Mouse (Mus musculus) common myeloid progenitor, adult 5-6 weeks (primary cell): ENCODE data around the gene Tmem30b. TPM values are rescaled to one million over a fixed set of nuclear protein-coding genes. Genes with fewer than 3 reads are reported as not detected.

ENCODE experiments used
- ATAC-seq: replicated peaks from 2 replicates; pipeline ENCODE4 v1.8.0; 2016; ENCODE audit warnings: low read depth, mild to moderate bottlenecking, moderate TSS enrichment, inconsistent platforms; ENCODE audit not compliant: poor library complexity, severe bottlenecking
- total RNA-seq: library from RNA; stranded (forward); fragments of 200-1000, 187-1606 nt; gene quantifications from 2 replicates; pipeline ENCODE4 v1.2.3, GENCODE M21; 2017

Gene Tmem30b
- total RNA-seq, 1 experiment from 2014 or later: 0.46 TPM

- no peak for ATAC-seq
Observed at GRCm38 (mm10) chr12:73521944-73522343, 24.2 kb downstream of the Tmem30b start.

- ATAC-seq: no peak
Observed at GRCm38 (mm10) chr12:73521238-73521841, 24.9 kb downstream of the Tmem30b start.

- ATAC-seq: no peak
Observed at GRCm38 (mm10) chr12:73517768-73518167, 28.4 kb downstream of the Tmem30b start.

GRCm38 (mm10) chr12:73517022-73517709 is 29.0 kb downstream of the Tmem30b start:
- peak; percentile 85 for ATAC-seq

DNA sequence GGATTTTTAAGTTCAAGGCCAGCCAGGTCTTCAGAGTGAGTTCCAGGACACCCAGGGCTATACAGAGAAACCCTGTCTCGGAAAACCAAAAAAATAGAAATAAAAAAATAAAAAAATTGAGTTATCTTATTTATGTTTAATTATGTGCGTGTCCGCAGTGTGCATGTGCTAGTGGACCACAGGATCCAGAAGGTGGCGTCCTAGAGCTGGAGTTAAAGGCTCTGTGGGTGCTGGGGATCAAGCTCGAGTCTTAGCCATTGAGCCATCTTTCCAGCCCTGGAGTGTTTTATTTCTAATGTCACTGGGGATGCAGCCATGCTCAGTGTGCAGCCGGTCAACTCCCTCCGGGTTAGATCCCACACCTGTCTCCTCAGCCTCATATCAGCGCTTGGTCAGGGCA is 29.7 kb downstream of the Tmem30b start:
- ATAC-seq: no peak

GRCm38 (mm10) chr12:73514722-73515121 is 31.5 kb downstream of the Tmem30b start:
- ATAC-seq: no peak

- ATAC-seq: no peak
Observed at GRCm38 (mm10) chr12:73513958-73514357, 32.2 kb downstream of the Tmem30b start.

DNA sequence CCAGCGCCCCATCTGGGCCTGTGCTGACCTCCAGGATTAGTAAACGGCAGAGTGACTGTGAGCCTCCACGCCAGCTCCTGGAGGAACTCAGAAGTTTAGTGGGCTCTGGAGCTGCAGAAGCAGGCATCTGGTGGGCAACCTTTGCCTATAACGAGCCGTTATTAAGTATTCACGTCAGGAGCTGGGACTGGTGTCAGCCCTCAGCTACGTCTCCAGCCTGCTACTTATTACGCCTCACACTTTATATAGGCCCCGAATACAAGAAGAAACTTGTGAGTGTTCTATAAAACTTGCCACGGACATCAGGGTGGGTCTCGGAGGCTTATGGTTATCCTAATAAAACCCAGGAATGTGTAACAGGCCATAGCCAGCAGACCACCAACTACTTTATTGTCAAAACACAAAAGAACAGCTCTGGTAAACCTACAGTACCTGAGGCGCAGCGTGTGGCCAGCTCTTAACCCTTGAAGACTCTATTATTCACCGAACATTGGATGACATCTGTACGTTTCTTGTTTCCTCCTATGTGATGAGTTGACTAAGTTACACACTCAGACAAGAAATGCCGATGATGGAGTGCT is 34.6 kb downstream of the Tmem30b start:
- ATAC-seq: no peak

DNA sequence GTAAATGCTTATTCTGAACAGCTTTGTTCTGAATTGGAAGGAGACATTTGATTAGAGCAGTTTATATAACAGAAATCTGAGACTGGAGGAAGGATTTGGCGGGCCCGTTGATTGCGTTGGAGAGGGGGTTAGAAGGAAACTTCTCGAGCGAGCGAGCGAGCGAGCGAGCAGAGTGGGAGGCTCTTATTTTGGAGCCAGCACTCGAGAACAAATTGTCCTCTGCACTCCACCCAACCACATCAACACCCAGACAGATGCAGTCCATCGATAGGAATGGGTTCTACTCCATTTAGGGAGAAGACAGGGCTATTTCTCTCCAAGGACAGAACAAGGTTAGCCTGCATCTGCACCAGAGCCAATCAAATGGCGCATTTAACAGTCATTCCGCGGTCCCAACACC is 39.1 kb downstream of the Tmem30b start:
- no peak for ATAC-seq

DNA sequence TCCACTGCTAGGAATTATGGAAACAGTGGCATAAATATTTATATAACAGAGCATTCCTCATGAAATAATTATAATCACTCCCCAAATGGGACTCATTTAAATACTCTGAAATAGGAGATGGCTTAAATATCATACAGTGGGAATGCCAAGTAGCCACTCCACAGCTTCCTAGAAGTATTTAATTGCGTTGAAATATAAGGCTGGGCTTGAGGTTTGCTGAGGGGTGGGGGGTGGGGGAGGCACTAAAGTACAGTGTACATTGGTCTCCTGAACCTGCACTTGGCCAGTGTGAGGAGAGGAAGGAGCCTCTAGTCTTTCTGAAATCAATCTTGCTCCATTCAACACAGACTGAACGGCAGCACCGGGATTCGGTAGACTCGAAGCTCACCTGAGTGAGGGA is 39.5 kb downstream of the Tmem30b start:
- no peak for ATAC-seq

DNA sequence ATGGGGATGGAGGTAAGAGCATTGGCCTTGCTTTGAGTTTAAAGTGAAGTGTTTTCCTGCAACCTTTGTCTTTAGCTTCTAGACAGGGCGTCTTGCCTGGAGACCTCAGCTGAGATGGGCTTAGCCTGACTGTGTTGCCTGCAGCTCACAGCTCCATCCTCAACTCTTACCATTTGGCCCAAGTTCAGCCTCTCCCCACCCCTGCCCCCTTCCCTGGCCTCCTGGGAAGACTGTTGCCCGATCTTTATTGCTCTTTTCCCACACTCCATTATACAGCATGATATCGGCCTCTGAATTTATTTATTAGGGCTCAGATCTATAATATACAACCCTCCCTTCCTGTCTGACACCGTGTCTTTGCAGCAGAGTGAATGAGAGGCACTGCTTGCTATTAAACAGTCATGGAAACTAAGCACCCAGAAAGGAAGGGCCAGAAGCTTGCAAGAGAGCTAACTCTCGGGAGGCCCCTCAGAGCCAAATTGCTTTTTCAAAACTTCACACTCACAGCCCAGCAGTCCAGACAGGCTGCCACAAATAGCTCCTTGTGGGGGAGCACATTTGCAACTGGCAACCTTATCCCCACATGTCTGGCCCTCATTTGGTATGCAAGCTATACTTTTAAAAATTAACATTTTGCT is 45.4 kb downstream of the Tmem30b start:
- ATAC-seq: no peak

- ATAC-seq: no peak
Observed at GRCm38 (mm10) chr12:73495172-73495571, 51.0 kb downstream of the Tmem30b start.

GRCm38 (mm10) chr12:73493929-73494530 is 52.2 kb downstream of the Tmem30b start:
- ATAC-seq: peak; percentile 45; the same call in 1 of the 2 replicates

Other genes starting within 250 kb of the Tmem30b start
- gene Prkch, start 38.4 kb upstream of the Tmem30b start, total RNA-seq: 15.9 and 18.0 TPM in 2 replicates